Mouse (Mus musculus): ENCODE results near the gene Xkr8.

The Xkr8 gene

DNA sequence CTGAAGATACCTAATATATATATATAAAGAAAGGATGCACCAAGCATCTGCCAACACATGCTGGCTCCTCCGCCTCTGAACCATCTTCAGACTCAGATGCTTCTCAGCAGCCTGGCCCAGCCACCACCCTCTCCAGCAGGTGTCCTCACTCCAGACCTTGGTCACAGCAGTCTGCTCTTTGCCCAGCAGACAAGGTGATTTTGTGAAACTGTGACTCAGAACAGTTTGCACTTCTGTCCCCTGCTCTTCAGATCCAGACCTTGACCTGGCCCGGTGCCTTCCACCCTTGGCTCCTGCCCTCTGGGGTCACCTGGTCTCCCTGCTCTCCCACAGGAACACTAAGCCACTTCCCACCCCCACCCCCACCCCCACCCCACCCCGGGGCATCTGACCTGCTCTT lies 3.5 kb upstream of the Xkr8 start:
- DNase-seq (ENCODE audit: low spot score): no peak

DNA sequence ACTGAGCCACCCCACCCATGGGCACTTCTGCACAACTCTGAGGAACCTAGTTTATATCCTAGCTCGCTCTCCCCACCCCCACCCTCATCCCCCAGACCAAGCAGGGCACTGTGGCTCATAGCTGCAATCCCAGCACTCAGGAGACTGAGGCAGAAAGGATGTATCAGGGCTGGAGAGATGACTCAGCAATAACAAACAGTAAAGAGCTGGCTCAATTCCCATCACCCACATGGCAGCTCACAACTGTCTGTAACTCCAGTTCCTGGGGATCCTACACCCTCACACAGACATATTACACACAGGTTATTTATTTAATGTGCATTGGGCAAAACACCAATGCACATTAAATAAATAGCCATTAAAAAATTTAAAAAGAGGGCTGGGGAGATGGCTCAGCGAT lies 3.0 kb upstream of the Xkr8 start:
- DNase-seq (ENCODE audit: low spot score): no peak

DNA sequence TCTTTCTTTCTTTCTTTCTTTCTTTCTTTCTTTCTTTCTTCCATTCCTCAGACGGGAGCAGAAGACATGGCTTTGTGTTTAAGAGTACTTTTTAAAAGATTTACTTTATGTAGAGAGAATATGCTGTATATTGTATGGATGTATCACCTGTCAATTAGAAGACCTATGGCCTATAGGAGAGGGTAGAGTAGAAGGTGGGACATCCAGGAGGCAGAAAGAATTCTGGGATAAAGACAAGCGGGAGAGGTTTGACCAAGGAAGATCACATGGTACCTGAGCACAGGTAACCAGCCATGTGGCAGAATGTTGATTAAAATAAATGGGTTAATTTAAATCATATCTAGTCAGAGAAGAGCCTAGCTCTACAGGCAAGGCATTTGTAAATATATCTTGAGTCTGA lies 2.4 kb upstream of the Xkr8 start:
- no peak for DNase-seq (ENCODE audit: low spot score)

DNA sequence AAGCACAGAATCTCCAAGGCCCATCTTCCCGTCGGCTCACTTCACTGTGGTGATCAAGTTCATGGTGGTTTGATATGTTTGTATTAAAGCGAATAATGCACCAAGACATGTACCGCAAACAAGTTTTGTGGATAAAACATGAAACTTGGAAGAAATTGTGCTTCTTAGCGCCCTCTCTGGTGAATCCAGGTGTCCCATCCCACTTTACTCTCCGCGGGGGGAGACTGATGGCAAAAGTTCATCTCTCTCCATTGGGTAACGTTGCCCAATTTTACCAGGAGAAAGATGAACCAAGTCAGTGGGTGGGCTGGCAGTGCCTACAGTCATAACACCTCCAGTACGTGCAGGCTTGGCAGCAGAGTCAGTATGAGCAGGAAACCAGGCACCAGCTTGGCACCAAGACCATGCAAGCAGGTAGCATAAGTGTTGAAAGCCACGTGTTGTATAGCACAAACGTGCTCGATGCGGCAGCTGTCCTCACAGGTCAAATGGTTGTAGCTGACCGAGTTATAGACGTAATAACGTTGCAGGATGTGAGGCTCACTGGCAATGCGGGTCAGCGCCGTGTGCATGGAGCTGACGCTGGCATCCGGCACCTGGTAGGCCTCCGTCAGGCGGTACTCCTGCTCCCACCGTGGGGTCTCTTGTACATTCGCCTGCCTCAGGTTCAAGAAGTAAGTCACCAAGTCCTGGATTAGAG lies 875 bp upstream of the Xkr8 start:
- no peak for DNase-seq (ENCODE audit: low spot score)

DNA sequence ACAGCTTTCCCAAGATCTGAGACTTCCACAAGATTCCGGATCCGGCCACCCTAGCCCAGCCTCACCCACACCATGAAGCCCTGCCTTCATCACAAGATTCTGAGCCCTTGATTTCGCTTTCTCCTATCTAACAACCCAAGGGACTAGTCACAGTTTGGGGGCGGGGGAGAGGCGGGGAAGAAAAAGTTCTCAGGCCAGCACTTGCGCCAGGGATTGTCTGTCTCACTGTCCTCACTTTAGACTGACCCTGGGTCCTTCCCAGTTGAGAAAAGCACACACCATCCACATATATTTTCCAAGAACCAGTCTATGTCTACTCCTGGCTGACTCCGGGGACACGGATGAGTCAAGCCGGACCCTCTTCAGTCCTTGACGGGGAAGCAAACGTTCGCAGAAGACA lies 730 bp downstream of the Xkr8 start:
- no peak for DNase-seq (ENCODE audit: low spot score)

DNA sequence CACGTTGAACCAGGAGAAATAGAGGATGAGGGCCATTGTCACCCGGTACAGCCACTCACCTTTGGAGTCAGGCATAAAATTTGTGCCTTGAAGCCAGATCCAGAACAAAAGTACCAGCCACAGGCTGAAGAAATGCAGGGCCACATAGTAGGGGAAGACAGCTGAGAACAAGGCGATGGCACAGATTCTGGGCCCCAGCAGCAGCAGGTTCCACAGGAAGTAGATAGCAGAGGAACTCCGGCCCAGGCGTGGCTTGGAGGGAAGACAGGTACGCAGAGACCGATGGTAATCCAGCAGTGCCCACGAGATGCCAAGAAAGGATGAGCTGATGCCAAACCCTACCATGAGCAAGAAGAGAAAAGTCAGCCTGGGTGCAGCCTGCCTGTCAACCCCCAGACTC lies 4.1 kb downstream of the Xkr8 start:
- DNase-seq (ENCODE audit: low spot score): no peak

DNA sequence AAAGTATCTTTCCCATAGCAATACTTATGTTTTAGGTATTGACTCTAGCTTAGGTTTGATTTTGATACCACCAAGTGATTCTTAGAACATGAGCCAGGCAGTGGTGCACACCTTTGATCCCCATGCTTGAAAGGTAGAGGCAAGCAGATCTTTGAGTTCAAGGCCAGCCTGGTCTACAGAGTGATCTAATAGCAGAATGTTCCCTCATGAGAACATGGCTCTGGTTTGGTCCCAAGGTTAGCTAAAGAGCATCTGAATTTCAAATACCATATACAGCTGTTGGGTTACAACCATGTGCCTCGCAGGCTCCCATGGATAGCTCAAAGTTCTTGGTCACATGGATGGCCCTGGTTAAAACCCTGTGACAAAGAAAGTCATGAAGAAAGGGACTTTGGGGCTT lies 14.1 kb downstream of the Xkr8 start:
- DNase-seq (ENCODE audit: low spot score): no peak

DNA sequence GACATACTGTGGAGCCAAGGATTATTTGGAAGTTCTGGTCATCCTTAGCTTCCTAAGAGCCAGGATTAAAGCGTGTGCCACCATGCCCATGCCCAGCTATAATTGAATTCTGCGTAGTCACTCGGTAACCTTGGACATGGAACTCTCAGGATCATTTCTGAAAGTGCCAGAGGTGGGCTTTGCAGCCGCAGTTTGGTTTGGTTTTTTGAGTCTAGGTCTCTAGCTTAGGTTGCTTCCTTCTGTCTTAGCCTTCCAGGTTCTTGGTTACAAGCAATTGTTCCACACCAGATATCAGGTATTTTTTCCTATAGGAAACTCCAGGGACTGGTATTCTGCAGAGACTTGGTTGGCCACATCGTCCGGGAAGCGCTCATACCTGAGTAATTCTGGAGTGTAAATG lies 19.2 kb downstream of the Xkr8 start:
- no peak for DNase-seq (ENCODE audit: low spot score)

DNA sequence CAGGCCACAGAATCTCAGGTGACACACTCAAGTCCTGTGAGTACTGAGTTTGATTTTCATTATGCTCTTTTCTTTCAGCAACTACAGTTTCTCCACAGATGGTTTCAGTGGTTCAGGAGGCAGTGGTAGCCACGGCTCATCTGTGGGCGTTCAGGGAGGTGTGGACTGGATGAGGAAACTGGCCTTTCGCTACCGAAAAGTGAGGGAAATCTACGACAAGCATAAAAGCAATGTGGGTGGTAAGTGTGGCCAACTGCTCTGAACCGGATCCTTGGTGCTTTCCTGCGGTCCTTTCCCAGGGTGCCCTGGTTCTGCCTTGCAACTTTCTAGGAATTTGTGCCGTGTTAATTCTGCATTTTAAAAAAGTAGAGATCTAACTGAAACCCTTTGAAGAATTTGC lies 25.5 kb downstream of the Xkr8 start:
- no peak for DNase-seq (ENCODE audit: low spot score)

DNA sequence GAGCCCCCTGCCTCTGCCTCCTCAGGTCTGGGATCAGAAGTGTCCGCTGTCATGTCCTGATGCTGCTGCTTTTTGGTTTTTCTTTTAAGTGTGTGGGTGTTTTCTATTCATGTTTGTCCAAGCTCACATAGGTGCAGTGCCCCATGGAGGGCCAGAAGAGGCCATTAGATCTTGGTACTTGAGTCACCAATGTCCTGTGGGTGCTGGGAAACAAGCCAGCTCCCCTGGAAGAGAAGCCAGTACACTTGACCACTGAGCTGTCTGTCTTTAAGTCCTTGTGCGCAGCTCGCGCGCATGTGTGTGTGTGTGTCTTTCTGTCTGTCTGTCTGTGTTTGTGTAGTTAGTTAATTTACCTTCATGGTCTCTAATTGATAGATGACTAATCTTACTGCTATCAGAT lies 30.3 kb downstream of the Xkr8 start:
- no peak for DNase-seq (ENCODE audit: low spot score)

DNA sequence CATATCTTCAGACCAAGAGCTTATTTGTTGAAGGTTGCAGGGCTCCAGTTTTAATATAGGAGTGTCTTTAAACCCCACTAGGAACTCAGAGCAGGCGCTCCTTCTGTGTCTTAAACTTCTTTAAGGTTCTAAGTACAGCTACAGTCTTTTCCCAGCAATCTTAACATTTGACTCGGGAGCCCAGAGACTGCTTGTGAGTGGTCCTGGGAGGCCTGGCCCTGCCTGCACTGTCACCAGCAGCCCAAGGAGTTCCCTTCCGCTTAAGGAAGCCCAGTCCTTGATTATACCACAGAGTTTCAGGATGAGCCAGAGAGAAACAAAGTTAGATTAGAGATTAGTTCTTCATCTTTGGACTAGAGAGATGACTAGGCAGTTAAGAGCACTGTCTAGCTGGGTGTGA lies 39.0 kb downstream of the Xkr8 start:
- no peak for DNase-seq (ENCODE audit: low spot score)

DNA sequence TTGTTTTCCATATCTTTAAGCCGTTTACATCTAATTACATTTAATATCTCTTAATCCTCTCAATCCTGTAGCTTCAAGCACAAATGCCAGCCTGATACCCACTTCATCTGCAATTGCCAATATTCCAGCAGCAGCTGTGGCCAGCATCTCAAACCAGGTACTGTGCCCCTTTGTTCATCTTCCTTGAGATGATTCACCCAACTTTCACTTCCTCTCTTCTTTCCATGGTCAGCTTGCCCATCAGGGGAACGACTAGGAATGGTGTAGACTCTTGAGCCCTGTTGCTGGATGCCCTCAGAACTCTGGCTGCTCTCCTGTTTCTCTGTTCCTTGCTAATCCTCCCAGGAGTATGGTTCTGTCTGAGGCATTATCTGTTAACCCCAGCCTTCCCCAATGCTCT lies 42.7 kb downstream of the Xkr8 start:
- no peak for DNase-seq (ENCODE audit: low spot score)

DNA sequence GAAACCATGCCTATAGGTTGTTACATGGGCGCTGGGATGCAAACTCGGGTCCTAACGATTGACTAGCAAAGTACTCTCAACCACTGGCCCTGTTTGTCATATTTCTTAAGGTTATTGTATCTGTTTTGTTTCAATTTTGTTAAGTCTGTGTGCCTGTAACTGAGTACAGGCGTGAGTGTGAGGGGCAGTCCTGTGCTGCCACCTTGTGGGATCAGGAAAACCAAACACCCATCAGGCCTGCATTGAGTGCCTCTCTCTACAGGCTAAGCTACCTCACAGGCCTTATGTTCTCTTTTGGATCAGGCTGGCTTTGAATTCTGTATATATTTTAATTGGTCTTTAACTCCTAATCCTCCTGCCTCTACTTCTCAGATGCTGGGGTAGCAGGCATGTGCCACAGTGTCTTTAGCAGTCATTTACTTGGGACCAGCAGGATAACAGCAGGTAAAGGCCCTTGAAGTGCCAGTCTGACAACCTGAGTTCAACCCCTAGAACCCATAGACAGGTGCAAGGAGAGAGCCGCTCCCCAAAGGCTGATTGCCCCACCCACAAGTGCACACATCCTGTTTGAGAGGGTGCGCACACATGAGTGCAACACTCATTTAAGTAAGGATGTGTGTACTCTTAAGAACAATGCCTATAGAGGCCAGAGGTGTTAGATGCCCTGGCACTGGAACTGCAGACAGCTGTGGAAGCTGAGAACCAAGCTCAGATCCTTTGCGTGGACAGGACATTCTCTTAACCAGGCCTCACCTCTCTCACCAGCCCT lies 55.4 kb downstream of the Xkr8 start:
- peak; percentile 14 for DNase-seq (ENCODE audit: low spot score)
